Mouse (Mus musculus) forebrain, embryonic 16.5 days (tissue): ENCODE measurements at regions not wholly inside any gene's neighbourhood (a gene's known extent, or its start where the extent isn't known, plus 50 kb on each side); places are given as distances from the start of the nearest gene placed in this dataset.

ENCODE experiments used
- ATAC-seq: fragments of 200-750 bp; cut with Nextera tagmentation; 2 replicates; pipeline ENCODE4 v1.8.0; 2017; ENCODE audit warnings: mild to moderate bottlenecking, moderate library complexity
- H3K27ac ChIP-seq: fragments of 300-500 bp; sonication (generic); 2 replicates; pipeline ENCODE4 v1.5.1; 2014; ENCODE audit warnings: low read length, control low read depth
- H3K27me3 ChIP-seq: fragments of 300-500 bp; sonication (generic); replicated peaks from 2 replicates; pipeline ENCODE4 v1.6.1; 2014; ENCODE audit warnings: low read length; ENCODE audit not compliant: control insufficient read depth, insufficient read depth
- H3K36me3 ChIP-seq: fragments of 300-500 bp; sonication (generic); 2 replicates; pipeline ENCODE4 v1.6.1; 2014; ENCODE audit not compliant: control insufficient read depth, insufficient read depth
- H3K4me1 ChIP-seq: fragments of 300-500 bp; sonication (generic); replicated peaks from 2 replicates; pipeline ENCODE4 v1.6.1; 2014; ENCODE audit warnings: low read length; ENCODE audit not compliant: control insufficient read depth, insufficient read depth
- H3K4me2 ChIP-seq: fragments of 300-500 bp; sonication (generic); 2 replicates; pipeline ENCODE4 v1.6.1; 2014; ENCODE audit warnings: mild to moderate bottlenecking, low read length, control low read depth
- H3K4me3 ChIP-seq: fragments of 300-500 bp; sonication (generic); replicated peaks from 2 replicates; pipeline ENCODE4 v1.5.1; 2014; ENCODE audit warnings: mild to moderate bottlenecking, low read length, control low read depth
- H3K9ac ChIP-seq: fragments of 300-500 bp; sonication (generic); replicated peaks from 2 replicates; pipeline ENCODE4 v1.6.1; 2014; ENCODE audit warnings: low read depth, low read length, control low read depth
- H3K9me3 ChIP-seq: fragments of 300-500 bp; sonication (generic); 2 replicates; pipeline ENCODE4 v1.6.1; 2016; ENCODE audit warnings: low read length; ENCODE audit not compliant: control insufficient read depth
- whole genome bisulfite sequencing: fragments of 180-500 bp; shearing (Covaris S2); extraction: QIAGEN DNeasy Blood & Tissue Kit; methylation state at CpG from one replicate; pipeline ENCODE4 v1.1.7; 2014; 5-methylcytosine and 5-hydroxymethylcytosine counted together

DNA sequence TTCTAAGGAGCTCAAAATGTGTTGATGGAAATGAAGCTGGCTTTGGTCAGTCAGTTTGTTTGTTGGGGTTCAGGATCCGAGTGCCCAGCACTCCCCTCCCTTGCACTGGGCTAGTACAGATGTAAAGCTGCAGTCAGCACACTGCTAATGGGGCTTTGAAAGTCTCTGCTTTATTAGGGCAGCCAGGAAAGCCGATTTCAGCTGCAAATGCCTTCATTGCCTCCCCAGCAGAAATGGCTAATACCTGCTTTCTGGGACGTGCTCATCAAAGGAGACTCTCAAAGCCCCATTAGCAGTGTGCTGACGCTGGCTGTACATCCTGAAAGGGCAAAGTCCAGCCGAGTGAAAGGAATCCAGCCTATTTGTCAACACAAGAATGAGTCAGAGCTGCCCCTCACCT, 55.2 kb upstream of the Cadm1 start:
- H3K27ac ChIP-seq = no peak overlapping the region
- H3K4me3 ChIP-seq = no peak overlapping the region
- no peaks in the 10 kb centered on the region for H3K4me1 ChIP-seq
- no peaks in the 10 kb centered on the region for H3K9me3 ChIP-seq
- ATAC-seq = no peak
- H3K27me3 ChIP-seq = no peaks in the 10 kb centered on the region
- no peak overlapping the region for H3K9ac ChIP-seq
- no peak overlapping the region for H3K4me2 ChIP-seq
- WGBS = 17% methylated on average over 5 of the region's 5 CpGs
- H3K36me3 ChIP-seq = no peaks in the 10 kb centered on the region

DNA sequence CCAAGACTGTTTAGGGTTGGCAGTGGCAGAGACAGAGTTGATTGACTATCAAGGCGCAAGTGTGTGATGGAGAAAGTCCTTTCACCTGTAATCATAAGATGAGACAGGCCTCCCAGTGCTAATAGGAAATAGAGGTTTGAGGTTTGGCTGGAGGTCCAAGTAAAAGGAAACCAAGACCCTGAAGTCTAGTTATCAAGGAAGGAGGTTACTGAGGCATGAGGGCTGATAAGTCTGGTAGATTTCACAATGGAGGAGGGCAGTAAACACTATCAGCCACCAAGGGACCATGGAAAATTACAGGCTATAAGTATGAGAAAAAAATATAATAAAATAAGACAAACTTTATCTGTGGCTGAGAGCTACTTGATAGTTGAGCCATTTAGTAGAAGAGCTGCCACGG, 52.1 kb upstream of the Cadm1 start:
- Histone ChIP-seq H3K9ac (no peak overlapping the region), H3K4me2 (no peak overlapping the region), H3K36me3 (no peaks in the 10 kb centered on the region), H3K27ac (no peak overlapping the region), H3K9me3 (no peaks in the 10 kb centered on the region), H3K4me3 (no peak overlapping the region), H3K27me3 (no peaks in the 10 kb centered on the region), H3K4me1 (no peaks in the 10 kb centered on the region)
- 89% methylated on average over 2 of the region's 2 CpGs for WGBS
- no peak for ATAC-seq
